Mouse (Mus musculus) midbrain, embryonic 12.5 days (tissue): ENCODE results near the gene Cd93. TPM values are rescaled to one million over a fixed set of nuclear protein-coding genes. Genes with fewer than 3 reads are reported as not detected.

Source experiments
- ATAC-seq: fragments of 200-750 bp; cut with Nextera tagmentation; 2 replicates; pipeline ENCODE4 v1.8.0; 2017; ENCODE audit warnings: low read depth, moderate TSS enrichment, moderate library complexity; ENCODE audit not compliant: low FRiP score
- H3K27ac ChIP-seq: fragments of 300-500 bp; sonication (generic); replicated peaks from 2 replicates; pipeline ENCODE4 v1.5.1; 2016; ENCODE audit warnings: mild to moderate bottlenecking
- H3K27me3 ChIP-seq: fragments of 300-500 bp; sonication (generic); 2 replicates; pipeline ENCODE4 v1.6.1; 2016; ENCODE audit warnings: mild to moderate bottlenecking
- H3K36me3 ChIP-seq: fragments of 300-500 bp; sonication (generic); 2 replicates; pipeline ENCODE4 v1.6.1; 2016
- H3K4me1 ChIP-seq: fragments of 300-500 bp; sonication (generic); 2 replicates; pipeline ENCODE4 v1.6.1; 2016
- H3K4me2 ChIP-seq: fragments of 300-500 bp; sonication (generic); replicated peaks from 2 replicates; pipeline ENCODE4 v1.6.1; 2016; ENCODE audit warnings: mild to moderate bottlenecking, moderate library complexity
- H3K4me3 ChIP-seq: fragments of 300-500 bp; sonication (generic); 2 replicates; pipeline ENCODE4 v1.5.1; 2016; ENCODE audit warnings: mild to moderate bottlenecking
- H3K9ac ChIP-seq: fragments of 300-500 bp; sonication (generic); replicated peaks from 2 replicates; pipeline ENCODE4 v1.6.1; 2016; ENCODE audit warnings: mild to moderate bottlenecking, moderate library complexity
- H3K9me3 ChIP-seq: fragments of 300-500 bp; sonication (generic); 2 replicates; pipeline ENCODE4 v1.6.1; 2016; ENCODE audit warnings: mild to moderate bottlenecking
- WGBS: fragments of 180-500 bp; shearing (Covaris S2); methylation state at CpG from one replicate; pipeline ENCODE4 v1.1.7; 2016; 5-methylcytosine and 5-hydroxymethylcytosine counted together
- polyA plus RNA-seq: library from polyadenylated mRNA; unstranded; fragments of >200 nt; fragmentation: Nextera tagmentation; extraction: Ambion mirVana; gene quantifications from 2 replicates; pipeline ENCODE4 v1.2.1, GENCODE M21; 2016

Gene Cd93
- polyA plus RNA-seq, 1 experiment from 2014 or later: 6.5 TPM

- ATAC-seq: peak; percentile 81
- Histone ChIP-seq H3K4me2 (no peak overlapping the region), H3K27me3 (peaks cover 54% of the 10 kb centered on the region), H3K9me3 (no peaks in the 10 kb centered on the region), H3K4me1 (peaks cover 24% of the 10 kb centered on the region), H3K36me3 (no peaks in the 10 kb centered on the region), H3K27ac (no peak overlapping the region), H3K4me3 (no peak overlapping the region), H3K9ac (no peak overlapping the region)
- 12% methylated on average over 6 of the region's 9 CpGs for WGBS
Observed at GRCm38 (mm10) chr2:148409141-148409540, 34.2 kb downstream of the Cd93 start.

DNA sequence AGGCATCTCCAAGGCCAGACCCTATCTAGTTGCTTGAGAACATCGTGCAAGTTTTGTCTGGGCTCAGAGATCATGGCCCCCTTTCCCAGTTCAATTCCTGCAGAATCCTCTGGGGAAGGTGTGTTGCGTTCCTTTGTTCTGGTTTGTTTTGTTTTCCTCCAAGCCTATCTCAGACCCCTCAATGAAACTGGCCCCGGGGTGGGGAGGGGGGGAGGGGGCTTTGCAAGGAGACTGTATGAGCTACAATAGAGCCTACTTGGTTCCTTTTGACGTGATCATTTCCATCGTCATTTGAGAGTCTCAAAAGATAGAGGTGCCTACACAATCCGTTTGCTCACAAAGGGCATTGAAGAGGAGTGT, 34.6 kb downstream of the Cd93 start:
- 9% methylated on average over 6 of the region's 6 CpGs for WGBS
- peaks cover 56% of the 10 kb centered on the region for H3K27me3 ChIP-seq
- H3K4me3 ChIP-seq: no peak overlapping the region
- H3K4me2 ChIP-seq: no peak overlapping the region
- peak; percentile 4; the same call in 1 of the 2 replicates for ATAC-seq
- H3K9me3 ChIP-seq: no peaks in the 10 kb centered on the region
- H3K4me1 ChIP-seq: peaks cover 24% of the 10 kb centered on the region
- H3K9ac ChIP-seq: no peak overlapping the region
- H3K36me3 ChIP-seq: no peaks in the 10 kb centered on the region
- no peak overlapping the region for H3K27ac ChIP-seq

DNA sequence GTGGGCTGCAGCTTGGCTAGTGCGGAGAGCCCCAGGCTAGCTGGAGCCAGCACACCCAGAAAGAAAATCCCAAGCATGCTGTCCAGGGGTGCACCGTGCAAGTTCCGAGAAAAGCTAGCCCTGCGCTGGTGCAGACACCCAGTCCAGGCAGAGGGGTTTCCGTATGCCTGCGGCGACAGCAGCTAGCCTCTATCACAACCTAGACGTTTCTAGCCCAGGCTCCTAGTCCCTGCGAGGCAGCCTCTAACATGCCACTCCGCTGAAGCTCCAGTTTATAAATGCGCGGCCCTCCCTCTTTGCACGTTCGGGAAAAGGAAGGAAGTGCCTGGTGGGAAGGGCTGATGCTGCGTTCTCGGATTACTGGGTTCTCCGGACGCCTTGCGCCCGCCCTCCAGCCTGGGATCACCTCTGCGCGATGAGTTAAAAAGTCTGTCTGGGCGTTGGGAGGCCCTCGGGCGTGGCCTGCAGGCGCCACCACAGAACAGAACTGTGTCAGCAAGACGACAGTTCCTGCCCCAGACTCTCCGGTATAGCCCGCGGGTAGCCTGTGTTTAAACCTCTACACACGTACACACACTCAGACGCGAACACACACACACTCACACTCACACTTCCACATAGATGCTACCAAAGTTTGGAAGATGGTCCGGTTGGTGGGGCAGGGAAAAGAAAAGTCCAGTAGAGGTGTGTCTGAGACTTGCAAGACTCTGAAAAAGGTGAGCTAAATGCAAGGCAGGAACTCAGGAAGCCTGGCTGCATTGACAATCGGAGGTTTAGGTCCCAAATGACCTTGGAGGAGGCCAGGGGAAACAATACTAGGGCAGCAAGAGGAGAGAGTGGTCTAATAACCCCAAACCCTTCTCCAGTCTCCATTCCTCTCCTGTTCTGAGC, 35.2 kb downstream of the Cd93 start, which contains the start of gene Thbd:
Gene Thbd, minus strand, starts transcription at position 319 of the 891 bp plus-strand sequence.
- 3% methylated on average over 35 of the region's 35 CpGs for WGBS
- H3K27me3 ChIP-seq: peaks cover 56% of the 10 kb centered on the region
- peak; percentile 58 for ATAC-seq
- peaks cover 24% of the 10 kb centered on the region for H3K4me1 ChIP-seq
- no peaks in the 10 kb centered on the region for H3K36me3 ChIP-seq
- H3K4me3 ChIP-seq: peak within 1 kb of the TSS; percentile 40
- H3K9me3 ChIP-seq: no peaks in the 10 kb centered on the region
- no peak within 1 kb of the TSS; the same call in 1 of the 2 replicates for H3K27ac ChIP-seq
- H3K4me2 ChIP-seq: peak within 1 kb of the TSS; percentile 61
- H3K9ac ChIP-seq: peak within 1 kb of the TSS; percentile 37

DNA sequence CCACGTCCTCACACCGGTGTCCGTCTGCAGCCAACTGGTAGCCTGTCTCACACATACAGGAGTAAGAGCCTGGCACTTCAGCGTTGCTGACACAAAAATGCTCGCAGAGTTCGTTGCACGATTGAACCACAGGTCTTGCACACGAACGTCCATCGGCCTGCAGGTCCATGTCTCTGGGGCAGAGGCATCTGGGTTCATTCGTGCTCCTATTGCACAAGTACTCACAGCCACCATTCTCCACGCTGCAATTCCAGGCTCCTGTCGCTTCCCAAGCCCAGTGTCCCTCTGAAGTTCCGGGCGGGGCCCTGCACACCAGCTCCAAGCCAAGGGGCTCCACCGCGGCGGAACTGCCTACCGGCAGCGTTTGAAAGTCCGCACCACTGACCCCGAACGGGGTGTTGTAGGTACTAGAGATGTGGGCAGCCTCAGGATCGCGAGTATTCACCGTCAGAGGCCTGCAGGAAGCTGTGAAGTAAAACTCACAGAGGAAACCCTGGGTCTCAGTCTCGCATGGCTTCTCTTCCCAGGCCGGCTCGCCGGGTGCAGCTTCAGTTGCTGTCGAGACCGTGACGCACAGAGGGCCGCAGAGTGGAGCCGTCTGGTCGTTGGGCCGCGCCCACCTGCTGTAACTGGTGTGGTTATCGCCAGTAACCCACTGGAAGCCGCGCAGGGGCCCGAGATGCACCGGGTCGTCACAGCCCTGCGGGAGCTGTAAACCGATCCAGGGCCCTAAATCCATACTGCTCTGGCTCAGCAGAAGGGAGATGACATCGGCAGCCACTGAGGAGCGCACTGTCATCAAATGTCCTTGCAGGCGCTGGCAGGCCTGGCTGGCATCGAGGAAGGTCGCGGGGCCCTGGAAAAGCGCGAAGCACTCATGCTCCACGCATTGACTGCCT, 36.1 kb downstream of the Cd93 start:
- WGBS: 5% methylated on average over 55 of the region's 55 CpGs
- peaks cover 56% of the 10 kb centered on the region for H3K27me3 ChIP-seq
- H3K9me3 ChIP-seq: no peaks in the 10 kb centered on the region
- no peaks in the 10 kb centered on the region for H3K36me3 ChIP-seq
- peak overlapping the region; percentile 37 for H3K9ac ChIP-seq
- peaks cover 24% of the 10 kb centered on the region for H3K4me1 ChIP-seq
- ATAC-seq: peak; percentile 38
- peak overlapping the region; percentile 40 for H3K4me3 ChIP-seq
- peak overlapping the region; percentile 61 for H3K4me2 ChIP-seq
- H3K27ac ChIP-seq: no peak overlapping the region; the same call in 1 of the 2 replicates

DNA sequence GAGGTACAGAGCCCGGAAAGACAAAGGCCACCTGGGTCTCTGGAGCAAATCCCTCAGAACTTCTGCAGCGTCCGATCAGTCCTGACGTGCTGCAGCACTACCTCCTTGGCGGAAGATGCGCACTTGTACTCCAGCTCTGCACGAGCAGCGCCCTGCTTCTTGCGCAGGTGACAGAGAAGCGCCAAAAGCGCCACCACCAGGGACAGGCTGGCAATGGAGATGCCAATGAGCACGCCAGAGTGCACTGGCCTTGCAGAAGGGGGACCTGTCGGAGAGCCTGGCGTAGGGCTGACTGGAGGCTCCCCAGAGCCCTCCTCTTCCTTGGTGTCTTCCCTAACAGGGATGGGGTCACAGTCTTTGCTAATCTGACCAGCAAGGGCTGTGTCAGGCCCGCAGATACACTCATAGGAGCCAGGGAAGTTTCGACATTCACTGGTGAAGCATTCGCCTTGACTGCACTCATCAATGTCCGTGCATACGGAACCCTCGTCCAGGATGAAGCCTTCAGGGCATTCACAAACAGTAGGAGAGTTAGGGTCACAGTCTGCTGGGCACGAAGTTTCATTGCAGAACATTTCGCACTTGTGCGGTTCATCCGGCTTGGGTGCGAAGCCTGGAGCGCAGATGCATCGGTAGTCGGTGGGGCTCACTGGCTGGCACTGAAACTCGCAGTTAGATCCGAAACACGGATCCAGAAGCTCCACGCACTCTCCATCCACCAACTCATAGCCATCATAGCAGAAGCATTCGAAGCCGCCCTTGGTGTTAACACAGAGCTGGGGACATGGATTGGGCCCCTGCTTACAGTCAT, 37.0 kb downstream of the Cd93 start:
- Histone ChIP-seq H3K4me2 (peak overlapping the region; percentile 61), H3K4me3 (peak overlapping the region; percentile 40), H3K9ac (peak overlapping the region; percentile 2; the same call in 1 of the 2 replicates), H3K4me1 (peaks cover 24% of the 10 kb centered on the region), H3K27ac (no peak overlapping the region), H3K9me3 (no peaks in the 10 kb centered on the region), H3K36me3 (no peaks in the 10 kb centered on the region), H3K27me3 (peaks cover 56% of the 10 kb centered on the region)
- no peak for ATAC-seq
- 10% methylated on average over 34 of the region's 34 CpGs for WGBS

GRCm38 (mm10) chr2:148404906-148405305, 38.5 kb downstream of the Cd93 start:
- peaks cover 52% of the 10 kb centered on the region for H3K27me3 ChIP-seq
- H3K9me3 ChIP-seq: no peaks in the 10 kb centered on the region
- H3K27ac ChIP-seq: no peak overlapping the region
- H3K4me3 ChIP-seq: no peak overlapping the region
- 76% methylated on average over 5 of the region's 5 CpGs for WGBS
- no peaks in the 10 kb centered on the region for H3K36me3 ChIP-seq
- H3K4me2 ChIP-seq: no peak overlapping the region
- no peak overlapping the region for H3K9ac ChIP-seq
- H3K4me1 ChIP-seq: peaks cover 24% of the 10 kb centered on the region
- ATAC-seq: no peak

GRCm38 (mm10) chr2:148402227-148402626, 41.1 kb downstream of the Cd93 start:
- ATAC-seq: no peak

GRCm38 (mm10) chr2:148398901-148399685, 44.3 kb downstream of the Cd93 start:
- WGBS: 91% methylated on average over 5 of the region's 5 CpGs
- Histone ChIP-seq H3K27ac (no peak overlapping the region), H3K4me2 (no peak overlapping the region), H3K4me3 (no peak overlapping the region), H3K9me3 (no peaks in the 10 kb centered on the region), H3K27me3 (peaks cover 35% of the 10 kb centered on the region), H3K4me1 (peaks cover 10% of the 10 kb centered on the region), H3K36me3 (no peaks in the 10 kb centered on the region), H3K9ac (no peak overlapping the region)
- ATAC-seq: no peak

More at GRCm38 (mm10) chr2:148402227-148402626, 41.1 kb downstream of the Cd93 start:
- Histone ChIP-seq H3K9me3 (no peaks in the 10 kb centered on the region), H3K9ac (no peak overlapping the region), H3K36me3 (no peaks in the 10 kb centered on the region), H3K4me1 (peaks cover 12% of the 10 kb centered on the region), H3K27ac (no peak overlapping the region), H3K4me3 (no peak overlapping the region), H3K4me2 (no peak overlapping the region), H3K27me3 (peaks cover 32% of the 10 kb centered on the region)
- WGBS: 79% methylated on average over 1 of the region's 1 CpGs

- 93% methylated on average over 1 of the region's 1 CpGs for WGBS
- no peaks in the 10 kb centered on the region for H3K36me3 ChIP-seq
- no peak overlapping the region for H3K4me3 ChIP-seq
- peaks cover 44% of the 10 kb centered on the region for H3K27me3 ChIP-seq
- no peaks in the 10 kb centered on the region for H3K9me3 ChIP-seq
- peaks cover 10% of the 10 kb centered on the region for H3K4me1 ChIP-seq
- H3K27ac ChIP-seq: no peak overlapping the region
- H3K9ac ChIP-seq: no peak overlapping the region
- ATAC-seq: no peak
- H3K4me2 ChIP-seq: no peak overlapping the region
Observed at GRCm38 (mm10) chr2:148397784-148398100, 45.6 kb downstream of the Cd93 start.

- WGBS: 69% methylated on average over 11 of the region's 11 CpGs
- ATAC-seq: no peak
Observed at GRCm38 (mm10) chr2:148397015-148397783, 46.2 kb downstream of the Cd93 start.

More at GRCm38 (mm10) chr2:148397015-148397783, 46.2 kb downstream of the Cd93 start:
- H3K27ac ChIP-seq: no peak overlapping the region
- no peak overlapping the region for H3K4me2 ChIP-seq
- no peaks in the 10 kb centered on the region for H3K9me3 ChIP-seq
- peaks cover 10% of the 10 kb centered on the region for H3K4me1 ChIP-seq
- peaks cover 44% of the 10 kb centered on the region for H3K27me3 ChIP-seq
- H3K4me3 ChIP-seq: no peak overlapping the region
- H3K36me3 ChIP-seq: no peaks in the 10 kb centered on the region
- no peak overlapping the region for H3K9ac ChIP-seq
